Mouse (Mus musculus) CH12.LX (cell line): Measurements from ENCODE around the gene H2-Q10.
"Not testable (repeated sequence)": the region's sequence is repeated elsewhere in the genome, so short reads cannot be mapped to it uniquely, and the experiment has no call there.

ENCODE experiments used
- BHLHE40 ChIP-seq: IDR thresholded peaks from 2 replicates; pipeline ENCODE4 v1.6.1; 2011; ENCODE audit warnings: mild to moderate bottlenecking, low read depth, low read length, improper control_type of control experiment
- CTCF ChIP-seq, 2 experiments: IDR thresholded peaks in 1 of 2; conservative IDR thresholded peaks in 1 of 2; 2 replicates each; pipeline ENCODE4 v1.5.1; 2011 to 2012; ENCODE audit warnings: low read depth in 2 of 2, low read length in 2 of 2, improper control_type of control experiment in 1 of 2, inconsistent platforms in 1 of 2, mild to moderate bottlenecking in 1 of 2, moderate library complexity in 1 of 2
- E2F4 ChIP-seq: IDR thresholded peaks from 2 replicates; pipeline ENCODE4 v1.6.1; 2011; ENCODE audit warnings: low read depth, low read length, improper control_type of control experiment; ENCODE audit not compliant: insufficient replicate concordance
- JUND ChIP-seq: conservative IDR thresholded peaks from 2 replicates; pipeline ENCODE4 v1.6.1; 2011; ENCODE audit warnings: low read depth, low read length, improper control_type of control experiment
- MAFK ChIP-seq: IDR thresholded peaks from 2 replicates; pipeline ENCODE4 v1.6.1; 2011; ENCODE audit warnings: low read length, improper control_type of control experiment; ENCODE audit not compliant: insufficient replicate concordance
- MAX ChIP-seq: IDR thresholded peaks from 2 replicates; pipeline ENCODE4 v1.6.1; 2011; ENCODE audit warnings: low read length, improper control_type of control experiment
- POLR2A ChIP-seq: IDR thresholded peaks from 2 replicates; pipeline ENCODE4 v1.6.1; 2011; ENCODE audit warnings: low read depth, mild to moderate bottlenecking, improper control_type of control experiment, low read length
- ZMIZ1 ChIP-seq: IDR thresholded peaks from 2 replicates; pipeline ENCODE4 v1.6.1; 2012; ENCODE audit warnings: low read depth, mild to moderate bottlenecking, inconsistent platforms, low read length, improper control_type of control experiment

DNA sequence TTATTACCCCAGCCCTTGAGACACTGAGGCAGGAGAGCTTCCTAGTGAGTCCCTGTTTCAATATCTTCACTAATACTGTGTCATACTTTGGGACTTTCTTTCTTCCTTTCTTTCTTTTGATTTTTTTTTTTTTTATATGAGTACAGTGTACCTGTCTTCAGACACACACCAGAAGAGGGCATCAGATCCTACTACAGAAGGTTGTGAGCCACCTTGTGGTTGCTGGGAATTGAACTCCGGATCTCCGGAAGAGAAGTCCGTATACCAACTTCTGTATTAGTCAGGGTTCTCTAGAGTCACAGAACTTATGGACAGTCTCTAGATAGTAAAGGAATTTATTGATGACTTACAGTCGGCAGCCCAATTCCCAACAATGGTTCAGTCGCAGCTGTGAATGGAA lies 38.4 kb downstream of the H2-Q10 start:
- TF ChIP-seq ZMIZ1, POLR2A, BHLHE40, MAX, JUND, MAFK, E2F4: not testable (repeated sequence)
- TF ChIP-seq CTCF (conservative IDR thresholded peaks at IDR 0.05 in 1 of 2, IDR thresholded peaks at IDR 0.05 in 1 of 2; ENCODE audit: low read depth in 2 of 2, low read length in 2 of 2), result peak in 1 of 2 experiments; percentile 42; a peak in 2 of 4 replicates
